ENCODE assay signal across 14 mouse cellular contexts in the genomic region with DNA sequence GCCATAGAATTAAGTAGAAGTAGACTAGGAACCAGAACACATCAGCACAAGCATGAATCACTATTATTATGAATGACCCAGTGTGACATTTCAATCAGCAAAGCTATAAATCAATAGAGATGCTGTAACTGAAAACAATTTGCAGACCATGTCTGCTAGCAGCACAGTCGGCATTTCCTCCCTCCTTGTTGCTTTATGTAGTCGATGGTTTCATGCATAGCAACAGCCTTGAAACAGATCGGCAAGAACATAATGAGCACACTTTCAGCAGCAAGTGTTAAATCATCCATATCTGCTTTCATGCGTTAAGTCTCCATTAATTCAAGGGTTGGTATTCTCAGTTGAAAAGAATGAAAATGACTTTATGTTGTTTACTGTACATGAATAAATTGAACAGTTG.
A peak's percentile ranks its signal among the peaks of the same experiment; 100 is the strongest.
DNase-seq lines count a peak whose midpoint lies in the region; TF ChIP-seq lines count a peak whose summit lies in the region.
"Had no signal": no experiment of that assay in that cellular context is flagged by ENCODE, and none has a peak within 500 bp of the region (broad histone marks: within the 10 kb centered on the region; RNA-seq: fewer than 3 reads in every experiment).

No protein-coding gene starts in this region.

- no peak for TF ChIP-seq CTCF in layer of hippocampus, adult 2 months (conservative IDR thresholded peaks at IDR 0.05)
- no peak for TF ChIP-seq CTCF in brain, embryonic 14.5 days (IDR thresholded peaks at IDR 0.05; ENCODE audit: borderline replicate concordance, extremely low read depth, insufficient read depth, insufficient read length)

- peak in 1 of 2 experiments; percentile 54 for DNase-seq in layer of hippocampus, adult 2 months (ENCODE audit: low spot score in 2 of 2)
- DNase-seq in layer of hippocampus, adult 9-10 months (ENCODE audit: low spot score): no peak
- DNase-seq in MN1 (ENCODE audit: low spot score): peak; percentile 56
- DNase-seq in brain, embryonic 14.5 days (ENCODE audit: low read depth): peak; percentile 80
- DNase-seq in hindlimb bud, embryonic 11.5 days (ENCODE audit: extremely low spot score, low read depth, low spot score): peak; percentile 91
- no peak for DNase-seq in urinary bladder, postnatal 10 days (ENCODE audit: low spot score)
- DNase-seq in kidney, postnatal 25 days: no peak
- DNase-seq: adrenal gland, adult 2 months; heart, adult 18-20 months; heart, postnatal 14 days; kidney, adult 8-10 months; thymus, postnatal 4 days had no signal

- H3K27ac ChIP-seq in layer of hippocampus, adult 2 months: peak overlapping the region; percentile 83
- H3K27ac ChIP-seq: liver, embryonic 12.5 days; macrophage had no signal

- no peak for TF ChIP-seq POLR2A in brain, embryonic 14.5 days (IDR thresholded peaks at IDR 0.05; ENCODE audit: borderline replicate concordance, extremely low read depth, insufficient read depth, insufficient read length, poor library complexity, severe bottlenecking)

- H3K4me3 ChIP-seq in layer of hippocampus, adult 2 months: no peak overlapping the region
- H3K4me3 ChIP-seq: liver, embryonic 12.5 days had no signal

Comparison
In these comparisons a context has a peak if more than half of its experiments do, and no peak if none do; other contexts are left out.
1. DNase-seq: peak in MN1 (single experiment), brain, embryonic 14.5 days (single experiment) and hindlimb bud, embryonic 11.5 days (single experiment); none in layer of hippocampus, adult 9-10 months (single experiment), urinary bladder, postnatal 10 days (single experiment) and kidney, postnatal 25 days (0 of 2).